Mouse (Mus musculus) small intestine, adult 2 months (tissue): ENCODE results near the gene Catsperz. TPM values are rescaled to one million over a fixed set of nuclear protein-coding genes. Genes with fewer than 3 reads are reported as not detected.

Experiments
- H3K27ac ChIP-seq: fragments of 200-500 bp; 2 replicates; pipeline ENCODE4 v1.5.1; 2012; ENCODE audit warnings: low read depth, low read length, control low read depth, inconsistent platforms; ENCODE audit not compliant: insufficient read depth
- H3K27me3 ChIP-seq: fragments of 200-500 bp; 2 replicates; pipeline ENCODE4 v1.6.1; 2012; ENCODE audit warnings: mild to moderate bottlenecking, moderate library complexity, low read length, inconsistent platforms; ENCODE audit not compliant: control insufficient read depth, insufficient read depth
- H3K36me3 ChIP-seq: fragments of 200-500 bp; 2 replicates; pipeline ENCODE4 v1.6.1; 2012; ENCODE audit warnings: mild to moderate bottlenecking, low read length, control low read depth, inconsistent platforms; ENCODE audit not compliant: control insufficient read depth, insufficient read depth
- H3K4me1 ChIP-seq: fragments of 200-500 bp; 2 replicates; pipeline ENCODE4 v1.6.1; 2012; ENCODE audit warnings: low read length, inconsistent platforms, mixed read lengths; ENCODE audit not compliant: control insufficient read depth, insufficient read depth, insufficient read length
- H3K4me3 ChIP-seq: fragments of 200-500 bp; 2 replicates; pipeline ENCODE4 v1.5.1; 2012; ENCODE audit warnings: low read depth, mild to moderate bottlenecking, control low read depth, inconsistent platforms, low read length, moderate library complexity
- CTCF ChIP-seq: fragments of 200-500 bp; IDR thresholded peaks from 2 replicates; pipeline ENCODE4 v1.5.1; 2012; ENCODE audit warnings: low read depth, mild to moderate bottlenecking, control low read depth, inconsistent platforms, low read length, moderate library complexity, mixed read lengths; ENCODE audit not compliant: insufficient replicate concordance, insufficient read length; ENCODE audit errors: extremely low read depth
- POLR2A ChIP-seq: fragments of 200-500 bp; IDR thresholded peaks from 2 replicates; pipeline ENCODE4 v1.6.1; 2012; ENCODE audit warnings: low read depth, mild to moderate bottlenecking, control low read depth, inconsistent platforms, low read length, moderate library complexity
- WGBS: fragments of 180-500 bp; shearing (Covaris S2); methylation state at CpG from one replicate; pipeline ENCODE4 v1.1.7; 2018; 5-methylcytosine and 5-hydroxymethylcytosine counted together
- polyA plus RNA-seq: library from polyadenylated mRNA; depleted of rRNA; stranded (reverse); fragments of >200 nt; gene quantifications from 2 replicates; pipeline ENCODE4 v1.2.3, GENCODE M21; 2012

Catsperz gene
- polyA plus RNA-seq, 1 experiment, result not detected

DNA sequence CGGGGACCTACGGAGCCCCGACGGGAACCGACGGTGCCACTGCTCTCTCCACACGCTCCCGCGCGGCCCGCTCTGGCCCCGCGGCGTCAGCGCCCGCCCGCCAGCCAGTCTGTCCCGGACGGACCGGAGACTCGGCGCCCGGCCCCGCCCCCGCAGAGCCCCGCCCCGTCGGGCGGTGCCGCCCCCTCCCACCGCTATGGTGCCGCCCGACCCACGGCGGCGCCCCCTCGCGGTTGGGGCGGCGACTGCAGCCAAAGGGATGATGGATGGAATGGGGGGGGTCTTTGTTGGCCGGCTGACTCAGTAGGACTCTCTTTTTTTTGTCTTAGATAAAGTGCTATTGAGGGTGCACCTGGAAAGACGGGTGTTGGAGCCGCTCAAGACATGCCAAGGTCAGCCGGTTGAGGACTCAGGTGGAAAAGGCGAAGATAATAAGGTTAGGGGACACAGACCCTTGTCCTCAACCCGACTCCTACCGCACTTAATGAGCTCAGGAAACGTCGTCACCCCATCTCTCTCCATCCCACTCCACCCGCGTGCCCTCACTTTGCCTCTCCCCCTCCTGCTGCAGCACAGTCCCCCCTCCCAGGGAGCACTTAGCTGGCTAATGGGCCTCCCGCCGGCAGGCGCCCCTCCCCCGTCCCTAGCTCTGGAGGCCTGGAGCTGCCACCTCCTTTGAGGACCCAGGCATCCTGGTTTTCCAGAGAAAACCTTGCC, 44.6 kb upstream of the Catsperz start:
- peaks cover 21% of the 10 kb centered on the region for H3K36me3 ChIP-seq
- H3K4me1 ChIP-seq, result peaks cover 32% of the 10 kb centered on the region
- peak overlapping the region; percentile 92 for H3K4me3 ChIP-seq
- no peaks in the 10 kb centered on the region for H3K27me3 ChIP-seq
- WGBS, result 1% methylated on average over 54 of the region's 55 CpGs
- peak overlapping the region; percentile 100 for H3K27ac ChIP-seq
- peak; percentile 94 for TF ChIP-seq POLR2A
- peak; percentile 79; the same call in 1 of the 2 replicates for TF ChIP-seq CTCF

DNA sequence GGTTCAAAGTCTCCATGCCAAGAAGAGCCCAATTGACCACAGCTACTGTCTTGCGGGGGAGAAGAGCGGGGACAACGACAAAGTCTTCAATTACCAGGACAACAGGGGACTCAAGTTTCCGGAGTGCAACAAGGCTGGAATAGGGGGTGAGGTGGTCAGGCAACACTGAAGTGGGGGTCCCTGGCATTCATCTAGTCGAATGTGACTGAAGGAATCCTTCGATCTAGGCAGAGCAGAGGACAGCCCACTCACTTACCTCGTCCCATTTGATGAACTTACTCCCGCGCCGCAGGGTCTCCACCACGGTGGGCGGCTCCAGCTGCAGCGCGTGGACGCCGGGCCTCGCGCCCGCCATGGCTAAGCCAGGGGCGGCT, 44.1 kb upstream of the Catsperz start:
- H3K4me3 ChIP-seq, result peak overlapping the region; percentile 92
- H3K4me1 ChIP-seq, result peaks cover 32% of the 10 kb centered on the region
- TF ChIP-seq CTCF, result no peak
- TF ChIP-seq POLR2A, result no peak
- WGBS, result under 1% methylated on average over 20 of the region's 20 CpGs
- peak overlapping the region; percentile 100 for H3K27ac ChIP-seq
- peaks cover 27% of the 10 kb centered on the region for H3K36me3 ChIP-seq
- H3K27me3 ChIP-seq, result no peaks in the 10 kb centered on the region

DNA sequence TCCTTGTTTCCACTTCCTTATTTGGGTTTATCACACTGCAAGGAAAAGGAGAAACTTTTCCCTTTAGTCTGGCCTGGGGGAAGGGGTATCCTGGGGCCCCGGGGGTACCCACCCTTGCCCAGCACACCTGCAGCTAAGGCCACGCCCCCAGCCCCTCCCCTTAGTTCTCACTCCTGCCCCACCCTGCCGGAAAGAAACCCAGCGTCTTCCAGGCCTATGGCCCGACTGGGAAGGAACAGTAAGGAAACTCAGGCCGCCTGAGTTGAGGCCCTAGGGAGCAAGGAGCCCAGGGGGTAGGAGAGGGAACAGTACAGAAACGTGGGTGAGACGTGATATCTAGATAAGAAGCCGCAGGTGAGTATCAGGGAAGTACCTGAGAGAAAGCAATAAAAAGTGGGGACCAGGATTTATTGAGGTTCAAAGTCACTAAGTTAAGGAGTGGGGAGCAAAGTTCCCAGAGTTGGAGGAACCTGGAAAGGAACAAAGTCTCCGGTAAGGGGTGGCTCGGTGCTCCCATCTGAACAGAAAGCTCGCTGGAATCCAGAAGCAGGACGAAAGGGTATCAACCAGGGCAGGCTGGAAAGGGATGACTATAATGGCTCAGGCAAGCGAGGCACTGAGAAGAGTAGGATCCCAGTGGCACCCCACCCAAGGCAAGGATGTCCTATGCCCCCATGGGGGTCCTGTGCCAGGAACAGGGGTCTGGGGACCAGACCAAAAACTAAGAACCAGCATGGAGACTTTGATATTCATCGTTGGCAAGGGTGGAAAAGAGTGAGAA, 43.5 kb upstream of the Catsperz start:
- WGBS, result 3% methylated on average over 15 of the region's 15 CpGs
- H3K27me3 ChIP-seq, result no peaks in the 10 kb centered on the region
- TF ChIP-seq POLR2A, result peak; percentile 64
- no peak for TF ChIP-seq CTCF
- peaks cover 32% of the 10 kb centered on the region for H3K36me3 ChIP-seq
- H3K4me3 ChIP-seq, result peak overlapping the region; percentile 92
- peaks cover 29% of the 10 kb centered on the region for H3K4me1 ChIP-seq
- H3K27ac ChIP-seq, result peak overlapping the region; percentile 100

DNA sequence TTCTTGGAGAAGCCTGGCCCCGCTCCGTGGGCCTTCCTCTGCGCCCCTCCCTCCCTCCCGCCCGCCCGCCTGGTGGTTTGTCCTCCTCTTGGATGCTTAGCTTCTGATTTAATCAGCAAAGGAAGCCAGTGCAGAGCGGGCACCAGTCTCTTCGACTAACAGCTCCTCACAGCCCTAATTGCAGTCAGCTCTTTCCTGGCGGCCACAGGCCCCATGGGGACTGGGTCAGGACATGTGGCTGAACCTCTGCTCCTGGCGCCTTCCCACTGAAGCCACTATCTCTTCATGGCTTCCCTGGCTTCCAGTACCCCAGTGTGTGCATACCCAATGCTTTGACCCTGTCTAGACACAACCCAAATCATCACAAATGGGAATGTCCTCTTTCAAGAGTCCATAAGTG, 31.3 kb upstream of the Catsperz start:
- Histone ChIP-seq H3K27me3 (no peaks in the 10 kb centered on the region), H3K4me3 (no peak overlapping the region), H3K36me3 (peaks cover 88% of the 10 kb centered on the region), H3K4me1 (peaks cover 28% of the 10 kb centered on the region), H3K27ac (no peak overlapping the region)
- WGBS, result 85% methylated on average over 10 of the region's 10 CpGs
- TF ChIP-seq CTCF (no peak), POLR2A (no peak)

DNA sequence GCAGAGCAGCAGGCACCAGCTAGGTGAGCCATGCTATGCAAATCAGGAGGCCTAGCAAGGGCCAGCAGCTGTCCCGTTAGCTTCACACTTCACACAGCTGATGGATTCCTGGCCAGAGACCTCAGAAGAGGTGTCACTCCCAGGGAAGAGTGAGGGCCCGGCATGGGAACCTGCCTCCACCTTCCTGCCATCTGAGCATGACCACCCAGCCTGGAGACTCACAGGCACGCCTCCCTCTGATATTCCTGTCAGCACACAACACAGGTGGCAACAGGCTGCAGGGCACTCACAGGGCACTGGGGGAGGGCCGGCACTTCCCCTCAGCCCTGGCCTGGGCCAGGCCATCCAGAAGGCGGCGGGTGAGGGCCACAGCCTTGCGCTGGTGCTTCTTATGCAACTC, 30.2 kb upstream of the Catsperz start:
- Histone ChIP-seq H3K27ac (no peak overlapping the region), H3K27me3 (no peaks in the 10 kb centered on the region), H3K4me1 (peaks cover 29% of the 10 kb centered on the region), H3K36me3 (peaks cover 81% of the 10 kb centered on the region), H3K4me3 (no peak overlapping the region)
- TF ChIP-seq POLR2A (no peak), CTCF (no peak)
- 71% methylated on average over 7 of the region's 7 CpGs for WGBS

DNA sequence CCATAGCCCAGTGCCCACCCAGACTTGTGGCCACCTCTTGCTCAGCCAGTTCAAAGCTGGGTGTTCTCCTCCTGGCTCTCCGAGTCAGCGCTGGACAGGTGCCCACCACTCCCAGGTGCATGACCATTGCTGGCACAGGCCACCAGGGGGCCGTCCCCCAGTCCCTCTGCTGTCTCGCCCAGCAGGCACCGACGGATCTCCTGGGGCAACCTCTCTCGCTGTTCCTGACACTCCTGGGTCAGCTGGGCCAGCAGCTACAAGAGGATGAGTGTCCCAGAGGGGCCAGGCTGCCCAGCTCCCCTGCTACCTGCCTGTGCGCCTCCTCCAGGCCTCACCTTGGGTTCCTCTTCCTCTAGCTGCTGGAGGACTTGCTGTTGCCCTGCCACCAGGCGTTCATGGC, 28.9 kb upstream of the Catsperz start:
- WGBS, result 21% methylated on average over 9 of the region's 9 CpGs
- H3K36me3 ChIP-seq, result peaks cover 67% of the 10 kb centered on the region
- peaks cover 40% of the 10 kb centered on the region for H3K4me1 ChIP-seq
- no peaks in the 10 kb centered on the region for H3K27me3 ChIP-seq
- H3K27ac ChIP-seq, result peak overlapping the region; percentile 8; the same call in 1 of the 2 replicates
- TF ChIP-seq CTCF (peak; percentile 50; the same call in 1 of the 2 replicates), POLR2A (no peak)
- H3K4me3 ChIP-seq, result no peak overlapping the region

DNA sequence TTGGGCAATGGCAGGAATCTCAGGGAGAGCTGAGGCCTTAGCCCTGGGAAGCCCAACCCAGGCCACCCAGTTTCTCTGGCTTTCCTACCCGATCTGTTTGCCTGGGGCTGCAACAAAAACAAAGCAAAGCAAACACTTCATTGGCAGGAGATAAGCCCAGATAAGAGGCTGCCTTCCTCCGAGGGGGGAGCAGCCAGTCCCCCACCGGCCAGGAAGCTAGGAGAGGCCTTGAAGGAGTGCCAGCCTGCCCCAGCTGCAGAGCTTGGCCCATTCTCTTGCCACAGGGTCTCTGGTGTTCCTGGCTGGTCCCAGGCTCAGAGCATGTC, 27.5 kb upstream of the Catsperz start:
- H3K27me3 ChIP-seq, result no peaks in the 10 kb centered on the region
- peak overlapping the region; percentile 70 for H3K4me3 ChIP-seq
- H3K4me1 ChIP-seq, result peaks cover 46% of the 10 kb centered on the region
- WGBS, result 4% methylated on average over 3 of the region's 3 CpGs
- TF ChIP-seq CTCF (no peak), POLR2A (no peak)
- peaks cover 53% of the 10 kb centered on the region for H3K36me3 ChIP-seq
- H3K27ac ChIP-seq, result peak overlapping the region; percentile 94
